Mouse (Mus musculus) cerebellum, adult 8-10 months (tissue): Measurements from ENCODE around the gene Arid3b.
A peak's percentile ranks its signal among the peaks of the same experiment; 100 is the strongest.
"Not testable (repeated sequence)": the region's sequence is repeated elsewhere in the genome, so short reads cannot be mapped to it uniquely, and the experiment has no call there.

Experiments
- DNase-seq: peaks from one replicate; pipeline ENCODE4 v3.0.0; 2022

The Arid3b gene

DNA sequence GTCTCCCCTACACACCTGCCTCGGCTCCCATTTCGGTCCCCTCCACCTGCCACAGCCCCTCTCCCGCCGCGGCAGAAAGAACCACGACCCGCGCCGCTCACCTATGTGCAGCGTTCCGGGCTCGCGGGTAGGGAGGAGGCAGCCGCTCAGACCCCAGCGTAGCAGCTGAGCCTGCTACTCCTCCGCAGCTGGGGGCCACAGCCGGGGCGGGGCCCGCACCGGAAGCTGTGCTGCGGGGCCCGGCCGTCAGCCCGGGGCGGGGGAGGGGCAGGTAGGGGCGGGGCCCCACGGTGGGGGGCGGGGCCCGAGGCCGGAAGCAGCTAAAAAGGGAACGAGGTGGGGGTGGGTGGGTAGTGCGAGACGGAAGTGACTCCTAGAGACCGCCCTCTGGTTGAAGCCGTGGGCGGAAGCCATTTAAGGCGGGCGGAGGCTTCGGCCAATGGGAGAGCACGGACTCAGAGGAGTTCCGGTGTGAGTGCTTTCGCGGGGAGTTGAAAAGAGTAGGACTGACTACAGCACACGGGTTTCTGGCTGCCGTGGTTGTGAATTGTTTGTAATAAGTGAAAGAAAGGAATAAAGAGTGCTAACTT, at the start of gene Arid3b:
Gene Arid3b, minus strand, starts transcription at position 213 of the 590 bp plus-strand sequence.
- DNase-seq = peak; percentile 84

DNA sequence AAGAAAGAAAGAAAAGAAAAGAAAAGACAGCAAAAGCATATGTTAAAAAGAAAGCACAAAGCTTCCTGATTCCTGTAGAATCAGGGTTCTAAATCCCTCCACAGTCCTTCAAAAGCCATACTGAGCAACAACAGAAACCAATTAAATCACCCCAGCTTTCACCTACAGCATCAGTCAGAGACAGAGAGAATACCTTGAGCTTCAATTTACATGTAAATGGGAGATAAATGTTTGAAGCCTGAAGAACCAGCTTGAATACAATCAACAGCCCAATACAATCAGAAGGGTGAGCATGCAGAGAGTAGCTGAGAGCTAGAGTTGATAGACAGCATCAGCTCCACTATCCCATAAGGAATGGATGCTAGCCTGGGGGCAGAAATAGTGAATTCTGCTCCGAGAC, 46.8 kb upstream of the Arid3b start:
- DNase-seq = no peak

DNA sequence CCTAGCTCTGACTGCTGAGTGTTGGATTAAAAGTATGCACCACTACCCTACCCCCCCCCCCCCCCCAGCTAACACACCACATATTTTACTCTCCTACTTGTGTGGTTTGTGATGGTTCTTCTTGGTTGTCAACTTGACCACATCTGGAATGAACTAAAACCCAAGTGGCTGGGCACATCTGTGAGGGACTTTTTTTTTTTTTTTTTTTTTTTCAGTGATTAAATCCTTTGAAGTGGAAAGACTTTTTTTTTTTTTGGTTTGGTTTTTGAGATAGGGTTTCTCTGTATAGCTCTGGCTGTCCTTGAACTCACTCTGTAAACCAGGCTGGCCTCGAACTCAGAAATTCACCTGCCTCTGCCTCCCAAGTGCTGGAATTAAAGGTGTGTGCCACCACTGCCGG, 45.2 kb upstream of the Arid3b start:
- DNase-seq = not testable (repeated sequence)

DNA sequence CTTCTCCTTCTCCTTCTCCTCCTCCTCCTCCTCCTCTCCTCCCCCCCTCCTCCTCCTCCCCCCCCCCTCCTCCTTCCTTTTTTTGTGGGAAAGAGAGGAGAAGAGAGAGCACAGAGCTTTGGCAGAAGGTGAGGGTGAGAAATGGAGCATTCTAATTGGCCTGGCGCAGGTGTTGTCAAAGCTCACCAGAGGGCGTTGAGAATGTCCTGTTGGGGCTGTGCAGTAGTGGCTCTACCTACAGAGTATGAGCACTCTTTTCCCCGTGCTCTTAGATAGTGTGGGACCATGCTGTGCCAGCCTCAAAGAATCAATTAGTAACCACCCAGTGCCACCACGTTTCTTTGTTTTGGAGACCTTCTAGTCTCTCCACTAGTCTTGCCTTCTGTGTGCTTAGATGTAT, 43.7 kb upstream of the Arid3b start:
- DNase-seq = no peak

DNA sequence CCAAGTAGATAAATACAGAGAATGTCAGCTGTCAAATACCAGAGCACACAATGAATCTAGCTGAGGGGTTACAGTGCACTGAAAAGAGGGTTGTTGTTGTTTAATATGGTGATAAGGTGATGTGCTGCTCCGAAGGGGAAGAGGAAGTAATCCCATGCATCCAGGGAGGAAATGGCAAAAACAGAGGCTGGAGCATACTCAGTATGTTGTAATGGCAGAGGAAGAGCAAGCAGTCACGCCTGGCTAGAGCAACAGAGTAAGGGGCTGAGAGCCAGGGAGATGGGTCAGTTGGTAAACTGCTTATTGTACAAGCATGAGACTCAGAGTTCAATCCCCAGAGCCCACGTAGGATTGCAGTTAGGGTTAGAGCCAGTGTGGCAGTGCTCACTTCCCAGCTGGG, 42.6 kb upstream of the Arid3b start:
- DNase-seq = no peak

DNA sequence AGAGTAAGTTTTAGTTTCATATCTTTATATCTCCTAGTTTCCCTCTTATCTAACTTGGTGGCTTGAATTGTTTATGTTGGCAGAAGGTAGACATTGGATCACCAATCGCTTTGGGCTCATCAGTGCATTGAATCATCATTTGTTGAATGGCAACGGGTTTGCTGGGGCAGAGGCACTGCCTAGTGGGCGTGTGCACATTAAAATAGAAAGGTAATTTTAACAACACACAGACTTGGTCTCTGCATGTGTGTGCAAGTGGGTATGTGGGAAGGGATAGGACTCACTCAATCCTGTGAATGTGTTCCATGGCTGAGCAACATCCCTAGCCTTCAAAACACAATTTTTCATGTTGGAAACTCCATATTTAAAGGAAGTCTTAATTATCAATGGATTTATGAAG, 38.4 kb upstream of the Arid3b start:
- no peak for DNase-seq

DNA sequence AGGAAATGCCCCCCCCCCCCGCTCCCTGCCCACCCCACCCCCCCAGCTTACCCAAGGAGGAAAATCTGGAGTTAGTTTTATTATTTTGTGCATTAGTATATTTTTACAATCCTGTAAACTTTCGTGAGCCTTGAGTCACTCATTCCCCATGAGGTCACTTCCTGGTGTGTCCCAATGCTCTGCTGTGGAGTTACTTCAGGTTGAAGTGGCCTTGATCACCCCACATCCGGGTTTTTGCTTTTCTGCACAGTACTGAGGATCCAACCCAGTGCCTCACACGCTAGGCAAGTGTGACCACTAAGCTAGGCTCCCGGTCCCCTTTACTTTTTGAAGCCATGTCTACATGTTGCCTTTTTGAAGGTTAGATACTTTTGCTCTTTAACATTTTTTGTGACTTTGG, 37.5 kb upstream of the Arid3b start:
- no peak for DNase-seq

DNA sequence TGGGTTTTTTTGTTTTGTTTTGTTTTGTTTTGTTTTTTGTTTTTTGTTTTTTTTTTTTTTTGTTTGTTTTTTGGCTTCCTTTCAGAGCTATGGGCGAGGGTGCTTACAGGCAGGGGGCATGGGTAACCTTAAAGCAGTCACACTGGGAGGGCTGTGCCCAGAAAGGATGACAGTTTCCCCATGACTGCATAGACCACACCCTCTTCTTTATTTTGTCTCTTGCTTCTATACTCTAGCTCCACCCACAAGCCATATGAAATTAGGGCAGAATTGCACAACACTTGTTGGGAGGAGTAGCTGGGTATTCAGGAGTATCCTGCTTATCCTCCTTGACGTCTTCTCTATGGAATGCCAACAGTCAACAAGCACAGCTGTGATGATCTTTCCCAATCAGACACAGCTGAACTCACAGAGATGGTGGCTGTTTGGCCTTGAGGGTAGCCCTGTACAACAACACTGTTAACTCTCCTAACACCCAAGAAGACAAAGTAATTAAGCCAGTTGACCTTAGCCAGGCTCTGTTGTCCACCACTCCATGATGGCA, 33.8 kb upstream of the Arid3b start:
- DNase-seq = no peak

DNA sequence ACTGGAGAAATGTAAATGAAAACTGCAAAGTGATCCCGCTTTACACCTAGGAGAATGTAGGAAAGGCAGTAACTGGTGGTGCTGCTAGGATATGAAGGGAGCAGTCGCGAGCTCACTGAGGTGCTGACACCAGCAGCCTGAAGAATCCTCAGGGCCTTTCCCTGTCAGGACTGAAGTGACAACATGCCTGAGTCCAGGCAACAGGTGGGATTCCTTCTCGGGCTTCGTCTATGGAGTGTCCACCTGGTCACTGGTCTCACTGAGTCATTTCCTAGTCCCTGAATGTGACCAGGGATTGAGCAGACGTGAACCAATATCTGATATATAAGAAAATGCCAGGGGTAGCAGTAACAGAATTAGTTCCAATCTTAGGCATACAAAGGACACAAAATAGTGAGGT, 32.2 kb upstream of the Arid3b start:
- DNase-seq = no peak

DNA sequence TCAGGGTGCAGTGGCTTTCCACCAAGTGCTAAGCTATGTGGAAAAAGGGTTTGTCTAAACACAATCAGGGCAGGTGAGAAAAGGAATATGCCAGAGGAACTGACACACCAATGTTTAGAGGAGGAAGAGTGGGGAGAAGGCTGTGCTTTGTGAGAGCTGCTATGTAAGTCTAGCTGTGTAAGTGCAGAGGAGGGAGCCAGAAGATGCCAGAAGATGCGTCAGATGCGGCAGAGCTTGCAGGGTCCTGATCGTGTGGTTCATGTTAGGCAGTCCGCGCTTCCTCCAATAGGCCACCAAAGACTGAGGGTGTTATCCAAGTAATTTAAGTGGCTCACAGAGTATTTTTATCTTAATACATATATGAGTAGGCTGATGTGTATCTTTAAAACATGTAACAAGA, 31.3 kb upstream of the Arid3b start:
- no peak for DNase-seq

DNA sequence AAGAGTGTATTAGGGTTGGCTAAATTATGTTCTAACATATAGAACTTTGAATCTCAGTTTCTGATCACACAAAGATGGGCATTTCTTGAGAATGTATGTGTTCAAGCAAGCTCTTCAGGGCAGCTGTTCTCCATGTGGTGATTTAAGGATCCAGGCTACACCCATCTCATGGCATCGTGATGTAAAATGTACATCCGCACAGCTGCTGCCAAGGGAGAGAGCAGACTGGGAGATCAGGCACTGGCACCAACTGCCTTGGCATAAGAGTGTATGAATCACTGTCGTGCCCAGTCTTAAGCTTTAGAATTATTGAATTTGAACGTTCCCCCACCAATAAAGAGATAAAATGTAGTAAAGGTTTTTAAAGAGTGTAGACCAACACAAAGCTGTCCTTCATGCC, 30.6 kb upstream of the Arid3b start:
- no peak for DNase-seq

DNA sequence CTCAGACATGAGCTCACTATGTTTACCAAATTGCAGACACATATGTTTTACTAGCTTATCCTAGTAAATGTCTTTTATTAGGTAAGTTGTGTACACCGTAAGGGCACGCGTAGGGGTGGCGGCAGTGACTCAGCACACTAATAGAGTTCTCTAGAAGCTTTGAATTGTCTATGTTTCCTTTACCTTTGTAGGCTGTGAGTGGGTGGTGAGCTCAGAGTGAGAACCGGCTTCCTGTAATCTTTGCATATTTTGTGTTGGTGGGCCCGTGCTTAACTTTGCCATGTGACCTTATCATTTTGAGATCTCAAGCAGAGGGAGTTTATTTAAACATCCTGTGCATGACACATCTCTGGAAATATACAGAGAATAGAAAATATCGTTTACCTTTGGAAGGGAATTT, 29.9 kb upstream of the Arid3b start:
- DNase-seq = no peak

DNA sequence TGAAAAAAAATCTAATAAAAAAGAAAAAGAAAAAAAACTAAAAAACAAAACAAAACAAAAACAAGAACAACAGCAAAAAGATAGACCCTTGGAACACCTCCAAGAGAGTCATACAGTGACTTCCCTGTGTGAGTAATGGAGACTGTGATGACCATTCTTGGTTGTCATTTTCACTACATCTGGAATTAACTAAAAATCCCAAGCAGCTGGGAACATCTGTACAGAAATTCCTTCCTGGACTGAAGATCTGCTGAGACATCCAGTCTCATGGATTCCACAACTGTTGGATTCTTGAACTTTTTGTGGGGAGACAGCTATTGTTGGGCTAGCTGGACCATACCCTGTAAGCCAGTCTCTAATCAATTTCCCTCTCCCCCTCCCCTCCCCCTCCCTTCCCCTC, 27.7 kb upstream of the Arid3b start:
- DNase-seq = no peak

DNA sequence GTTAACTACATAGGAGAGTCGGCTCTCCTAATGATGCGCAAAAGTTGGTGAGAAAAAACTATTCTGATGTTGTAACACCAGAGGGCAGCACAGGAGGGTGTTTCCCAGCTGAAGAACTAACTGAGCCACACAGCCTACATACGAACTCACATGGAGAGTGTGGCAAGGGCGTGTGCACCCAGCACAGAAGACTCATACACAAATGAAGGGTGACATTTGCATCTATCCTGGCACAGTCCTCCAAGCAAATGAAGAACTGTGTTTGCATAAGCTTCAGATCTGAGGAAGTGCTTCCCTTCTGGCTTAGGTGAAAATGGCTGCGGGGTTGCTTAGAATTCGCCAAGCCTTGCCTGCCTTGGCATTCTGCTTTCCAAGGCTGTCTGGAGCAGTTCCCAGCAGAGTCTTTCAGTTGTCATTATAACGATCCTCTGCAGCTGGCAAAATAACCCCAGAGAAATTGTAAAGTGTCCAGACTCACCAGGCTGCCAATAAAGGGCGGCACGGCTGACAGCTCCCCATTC, 25.4 kb upstream of the Arid3b start:
- peak; percentile 71 for DNase-seq

DNA sequence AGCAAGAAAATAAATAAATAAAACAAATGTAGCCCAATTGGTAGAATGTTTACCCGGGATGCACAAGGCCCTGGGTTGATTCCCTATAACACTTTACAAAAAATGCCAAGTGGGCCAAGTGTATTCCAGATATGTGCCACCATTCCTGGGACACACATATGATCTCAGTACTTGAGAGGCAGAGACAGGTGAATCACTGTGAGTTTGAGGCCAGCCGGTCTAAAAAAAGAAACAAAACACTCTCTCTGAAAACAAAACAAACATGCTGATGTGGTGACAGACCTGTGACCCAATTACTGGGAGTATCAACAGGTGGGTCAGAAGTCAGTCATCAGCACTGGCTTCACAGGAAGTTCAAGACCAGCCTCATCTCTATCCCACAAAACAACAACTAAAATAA, 19.9 kb upstream of the Arid3b start:
- DNase-seq = no peak

DNA sequence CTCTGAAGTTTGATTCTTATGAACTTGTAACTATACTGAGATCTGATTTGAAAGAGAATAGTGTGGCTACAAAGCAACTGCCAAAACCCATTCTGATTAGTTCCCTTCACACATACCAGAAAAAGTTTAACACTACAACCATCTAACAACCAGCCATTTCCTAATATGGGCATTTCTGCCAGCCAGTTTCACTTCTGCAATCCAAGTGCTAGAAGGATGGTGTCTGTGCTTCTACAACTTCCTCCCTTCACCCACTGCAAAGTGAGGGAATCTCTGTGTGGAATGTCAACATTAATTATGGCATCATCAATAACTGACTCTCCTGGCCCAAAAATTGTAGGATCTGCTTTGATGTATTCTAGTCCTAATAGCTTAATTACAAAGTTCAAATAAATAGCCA, 17.7 kb upstream of the Arid3b start:
- DNase-seq = no peak

DNA sequence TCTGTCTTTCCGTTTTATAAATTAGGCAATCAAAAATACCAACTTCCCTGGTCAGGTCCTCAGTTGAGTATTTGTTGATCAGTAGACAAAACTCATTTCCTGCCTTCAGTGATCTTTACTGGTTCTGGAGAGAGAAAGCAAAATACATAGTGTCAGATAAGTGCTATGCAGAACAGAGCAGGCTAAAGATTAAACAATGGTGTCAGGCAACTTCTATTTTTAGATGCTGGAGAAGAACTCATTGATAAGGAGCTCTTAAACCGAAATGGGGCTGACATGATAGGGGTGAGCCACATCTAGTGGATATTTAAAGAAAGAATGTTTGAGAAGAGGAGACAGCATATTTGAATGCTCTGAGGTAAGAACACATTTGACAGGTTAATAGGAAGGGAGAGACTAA, 2.4 kb upstream of the Arid3b start:
- DNase-seq = no peak

DNA sequence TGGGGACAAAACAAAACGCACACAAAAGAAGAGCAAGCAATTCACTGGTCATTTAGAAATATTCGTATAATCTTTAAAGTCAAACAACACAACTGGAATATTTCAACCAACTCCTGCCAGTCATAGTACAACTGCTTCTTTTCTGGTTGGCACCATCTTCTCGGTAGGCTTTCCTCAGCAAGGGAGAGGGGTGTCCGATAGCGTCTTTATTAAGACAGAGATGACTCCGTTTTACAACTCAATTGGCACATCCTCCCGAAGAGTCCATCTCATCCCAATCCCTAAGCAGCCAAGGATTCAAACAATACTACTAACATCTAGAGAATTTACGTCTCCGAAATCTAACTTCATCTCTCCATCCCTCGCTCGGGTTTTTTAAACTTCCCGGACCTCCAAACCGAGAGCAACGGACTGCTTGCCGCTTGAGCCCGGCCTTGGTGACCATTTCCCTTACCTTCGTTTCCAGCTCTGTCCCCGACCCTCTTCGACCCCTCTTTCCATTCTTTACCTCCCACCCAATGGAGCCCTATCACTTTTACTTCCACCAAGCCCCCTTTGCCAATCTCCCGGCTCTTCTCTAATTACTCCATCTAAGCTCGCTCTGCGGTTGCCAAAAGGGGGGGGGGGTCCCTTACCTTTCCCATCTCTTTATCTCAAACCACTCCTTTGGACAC, 615 bp downstream of the Arid3b start:
- DNase-seq = peak; percentile 17

DNA sequence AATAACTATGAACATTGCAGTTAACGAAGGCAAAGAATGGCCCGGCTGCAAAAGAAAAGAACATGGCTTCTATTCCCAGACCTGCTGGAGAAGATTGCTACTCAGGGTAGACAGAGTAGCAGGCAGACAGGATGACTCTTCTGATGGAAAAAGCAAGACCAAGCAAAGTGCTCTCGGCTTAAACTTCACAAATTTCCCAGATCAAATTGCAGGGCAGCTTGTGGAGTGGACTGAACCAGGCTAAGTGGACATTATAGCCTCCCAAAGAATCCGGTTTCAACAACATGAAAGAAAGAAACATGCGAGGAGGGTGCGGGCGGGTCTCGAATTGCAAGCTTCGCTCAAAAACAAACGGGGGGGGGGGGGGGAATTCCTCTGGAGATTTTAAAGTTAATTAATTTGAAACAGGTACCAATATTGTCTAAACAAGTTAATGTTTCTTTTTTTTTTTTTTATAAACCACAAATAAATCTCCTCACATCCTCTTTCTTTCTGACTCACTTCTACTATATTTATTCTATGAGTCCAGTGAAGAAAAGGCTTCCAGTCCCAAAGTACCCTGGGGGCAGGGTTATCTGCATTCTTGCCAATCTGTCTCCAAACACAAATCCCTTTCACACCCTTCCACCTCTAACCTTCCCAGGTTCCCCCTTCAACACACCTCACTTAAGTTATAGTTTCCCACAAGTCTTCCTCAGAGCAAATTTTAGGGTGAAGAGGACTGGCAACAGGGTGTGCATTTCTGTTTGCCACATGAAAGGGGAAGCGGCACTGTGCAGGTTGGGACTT, 1.8 kb downstream of the Arid3b start:
- DNase-seq = no peak

DNA sequence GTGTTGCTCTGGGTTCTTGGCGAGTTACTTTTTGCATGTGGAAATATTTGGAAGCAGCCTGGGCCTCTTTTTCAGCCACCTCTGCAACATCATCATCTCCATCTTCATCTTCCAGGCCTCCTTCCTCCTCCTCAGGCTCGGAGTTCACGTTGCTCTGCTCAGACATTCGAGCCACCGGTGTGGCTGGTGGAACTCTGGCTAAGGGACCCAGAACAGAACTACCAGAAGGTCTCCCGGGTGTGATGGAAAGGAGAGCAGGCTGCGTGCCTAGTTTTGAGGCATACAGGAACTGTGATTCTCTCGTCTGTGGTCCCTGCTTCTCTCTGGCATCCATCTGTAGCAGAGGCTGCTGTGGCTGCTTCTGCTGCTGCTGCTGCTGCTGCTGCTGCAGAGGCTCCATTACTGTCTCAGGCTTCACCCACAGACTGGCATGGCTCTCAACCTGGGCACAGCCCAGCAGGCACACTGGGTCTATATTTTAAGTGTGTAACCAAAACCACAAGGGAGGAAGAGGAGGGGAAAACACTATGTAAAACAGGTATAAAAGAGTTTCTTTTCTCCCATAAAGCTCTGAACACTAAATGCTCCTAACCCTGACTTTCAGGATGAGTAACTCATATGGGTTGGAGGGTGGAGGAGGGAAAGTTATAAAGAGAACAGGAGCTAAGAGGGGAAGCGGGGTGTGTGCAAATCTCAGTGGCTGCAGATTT, 2.7 kb downstream of the Arid3b start:
- DNase-seq = no peak

DNA sequence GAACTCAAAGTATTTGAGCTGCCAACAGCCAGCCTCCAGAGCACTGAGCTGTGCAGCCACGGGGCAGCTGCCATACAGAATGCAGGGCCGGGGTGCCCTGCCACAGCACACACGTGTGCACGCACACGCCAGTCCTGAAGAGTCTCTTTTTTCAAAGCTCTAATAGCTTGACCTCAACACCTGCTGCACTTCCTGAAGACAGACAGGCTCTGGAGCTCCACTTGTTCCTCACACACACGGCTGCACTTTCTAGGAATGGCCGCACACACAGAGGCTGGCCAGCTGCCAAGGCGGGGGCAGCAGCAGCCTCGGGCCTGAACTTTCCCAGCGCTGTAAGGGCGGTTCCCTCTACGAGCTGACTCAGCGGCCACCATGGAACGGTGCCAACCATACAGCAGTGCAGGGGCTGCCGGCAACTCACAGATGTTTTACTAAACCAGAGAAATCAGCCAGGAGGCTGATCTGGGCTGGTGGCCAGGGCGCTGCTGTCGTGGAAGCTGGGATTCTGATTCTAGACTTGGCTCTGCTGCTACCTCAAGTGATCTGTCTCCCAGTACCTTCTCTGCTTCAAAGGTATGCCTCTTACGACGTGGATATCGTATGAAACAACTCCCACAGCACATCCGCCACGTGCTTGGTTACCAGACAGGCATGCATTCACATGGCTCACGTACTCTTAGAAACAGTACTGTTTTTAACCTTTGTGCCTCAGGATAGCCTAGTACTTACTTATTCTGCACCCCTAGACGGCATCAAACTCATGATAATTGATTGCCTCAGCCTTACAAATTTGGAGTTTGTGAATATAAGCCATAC, 5.1 kb downstream of the Arid3b start:
- DNase-seq = peak; percentile 45
